Mouse (Mus musculus) erythroblast, adult 5-6 weeks (primary cell): ENCODE measurements around the gene Mettl26. TPM values are rescaled to one million over a fixed set of nuclear protein-coding genes. Genes with fewer than 3 reads are reported as not detected.

ENCODE experiments used
- ATAC-seq: replicated peaks from 2 replicates; pipeline ENCODE4 v1.8.0; 2016; ENCODE audit warnings: moderate number of reproducible peaks, mild to moderate bottlenecking, moderate TSS enrichment, inconsistent platforms; ENCODE audit not compliant: poor library complexity, low FRiP score, severe bottlenecking
- total RNA-seq, 2 experiments: library from RNA; stranded (forward) in 1 of 2; stranded (reverse) in 1 of 2; fragments of 150-400 nt in 1 of 2; fragments of 200-764, 138-1000 nt in 1 of 2; gene quantifications; 2 replicates each; pipeline versions ENCODE4 v1.2.3 to v1.2.4; 2015 to 2017; ENCODE audit warnings: low replicate concordance in 2 of 2

Gene Mettl26
- total RNA-seq, 2 experiments from 2014 or later = 3.7 to 7.3 TPM

- ATAC-seq = no peak
Measured at GRCm38 (mm10) chr17:25836397-25837075, 38.3 kb upstream of the Mettl26 start.

GRCm38 (mm10) chr17:25837076-25837410 lies 37.8 kb upstream of the Mettl26 start, which contains the start of gene Rhbdl1:
TSS of gene Rhbdl1 (minus strand) at chr17:25837295.
- ATAC-seq = no peak

- no peak for ATAC-seq
Measured at GRCm38 (mm10) chr17:25837533-25837932, 37.3 kb upstream of the Mettl26 start.

GRCm38 (mm10) chr17:25838904-25839303 lies 36.0 kb upstream of the Mettl26 start:
- ATAC-seq = no peak

- no peak for ATAC-seq
Measured at GRCm38 (mm10) chr17:25839455-25840235, 35.2 kb upstream of the Mettl26 start.

- no peak for ATAC-seq
Measured at GRCm38 (mm10) chr17:25840519-25840918, 34.4 kb upstream of the Mettl26 start.

- ATAC-seq = no peak
Measured at GRCm38 (mm10) chr17:25841117-25841880, 33.6 kb upstream of the Mettl26 start, which contains the start of gene Gm20683. TSS of gene Gm20683 (minus strand) at chr17:25841763.

- ATAC-seq = no peak
Measured at GRCm38 (mm10) chr17:25842509-25842908, 32.4 kb upstream of the Mettl26 start.

- ATAC-seq = no peak
Measured at GRCm38 (mm10) chr17:25843122-25843521, 31.8 kb upstream of the Mettl26 start.

- peak; percentile 44 for ATAC-seq
Measured at GRCm38 (mm10) chr17:25843636-25844395, 31.1 kb upstream of the Mettl26 start.

GRCm38 (mm10) chr17:25844396-25844901 lies 30.4 kb upstream of the Mettl26 start, which contains the start of gene Rhot2:
TSS of gene Rhot2 (minus strand) at chr17:25844851.
- peak; percentile 89 for ATAC-seq

- ATAC-seq = no peak
Measured at GRCm38 (mm10) chr17:25860229-25860628, 14.6 kb upstream of the Mettl26 start.

- ATAC-seq = peak; percentile 94
Measured at GRCm38 (mm10) chr17:25860832-25861703, 13.8 kb upstream of the Mettl26 start, which contains the start of gene Wdr90. TSS of gene Wdr90 (minus strand) at chr17:25861501.

- ATAC-seq = no peak
Measured at GRCm38 (mm10) chr17:25861704-25862612, 12.9 kb upstream of the Mettl26 start.

- ATAC-seq = no peak
Measured at GRCm38 (mm10) chr17:25863681-25864080, 11.2 kb upstream of the Mettl26 start.

- no peak for ATAC-seq
Measured at GRCm38 (mm10) chr17:25864311-25864710, 10.6 kb upstream of the Mettl26 start.

GRCm38 (mm10) chr17:25865288-25865687 lies 9.6 kb upstream of the Mettl26 start:
- ATAC-seq = no peak
